Mouse (Mus musculus) hindbrain, embryonic 11.5 days (tissue): Measurements from ENCODE around the gene Msmo1. TPM values are rescaled to one million over a fixed set of nuclear protein-coding genes. Genes with fewer than 3 reads are reported as not detected.

Experiments
- ATAC-seq: fragments of 200-750 bp; cut with Nextera tagmentation; 2 replicates; pipeline ENCODE4 v1.8.0; 2017; ENCODE audit warnings: mild to moderate bottlenecking, moderate TSS enrichment, moderate library complexity; ENCODE audit not compliant: low FRiP score
- DNase-seq: peaks from one replicate; pipeline ENCODE4 v3.0.0-alpha.2; 2015; ENCODE audit warnings: low spot score
- H3K27ac ChIP-seq: fragments of 300-500 bp; sonication (generic); 2 replicates; pipeline ENCODE4 v1.5.1; 2014; ENCODE audit warnings: mild to moderate bottlenecking, low read depth, low read length
- H3K27me3 ChIP-seq: fragments of 300-500 bp; sonication (generic); 2 replicates; pipeline ENCODE4 v1.6.1; 2014; ENCODE audit warnings: mild to moderate bottlenecking, low read length, moderate library complexity, mixed read lengths; ENCODE audit not compliant: control insufficient read depth, insufficient read depth
- H3K36me3 ChIP-seq: fragments of 300-500 bp; sonication (generic); 2 replicates; pipeline ENCODE4 v1.6.1; 2014; ENCODE audit warnings: mild to moderate bottlenecking, low read length, moderate library complexity, mixed read lengths; ENCODE audit not compliant: control insufficient read depth, insufficient read depth
- H3K4me1 ChIP-seq: fragments of 300-500 bp; sonication (generic); replicated peaks from 2 replicates; pipeline ENCODE4 v1.6.1; 2014; ENCODE audit warnings: low read length, mixed read lengths; ENCODE audit not compliant: control insufficient read depth, insufficient read depth
- H3K4me2 ChIP-seq: fragments of 300-500 bp; sonication (generic); replicated peaks from 2 replicates; pipeline ENCODE4 v1.6.1; 2014; ENCODE audit warnings: mild to moderate bottlenecking, low read depth, low read length
- H3K4me3 ChIP-seq: fragments of 300-500 bp; sonication (generic); 2 replicates; pipeline ENCODE4 v1.5.1; 2014; ENCODE audit warnings: low read depth, low read length
- H3K9ac ChIP-seq: fragments of 300-500 bp; sonication (generic); 2 replicates; pipeline ENCODE4 v1.6.1; 2014; ENCODE audit warnings: low read depth, low read length
- H3K9me3 ChIP-seq: fragments of 300-500 bp; sonication (generic); 2 replicates; pipeline ENCODE4 v1.6.1; 2016; ENCODE audit warnings: low read length; ENCODE audit not compliant: control insufficient read depth
- WGBS: fragments of 180-500 bp; shearing (Covaris S2); extraction: QIAGEN DNeasy Blood & Tissue Kit; methylation state at CpG from one replicate; pipeline ENCODE4 v1.1.7; 2014; 5-methylcytosine and 5-hydroxymethylcytosine counted together
- polyA plus RNA-seq: library from polyadenylated mRNA; unstranded; fragments of >200 nt; fragmentation: Nextera tagmentation; extraction: Ambion mirVana; gene quantifications from 2 replicates; pipeline ENCODE4 v1.2.1, GENCODE M21; 2014

Msmo1 gene
- polyA plus RNA-seq, 1 experiment from 2014 or later, result 238 TPM

DNA sequence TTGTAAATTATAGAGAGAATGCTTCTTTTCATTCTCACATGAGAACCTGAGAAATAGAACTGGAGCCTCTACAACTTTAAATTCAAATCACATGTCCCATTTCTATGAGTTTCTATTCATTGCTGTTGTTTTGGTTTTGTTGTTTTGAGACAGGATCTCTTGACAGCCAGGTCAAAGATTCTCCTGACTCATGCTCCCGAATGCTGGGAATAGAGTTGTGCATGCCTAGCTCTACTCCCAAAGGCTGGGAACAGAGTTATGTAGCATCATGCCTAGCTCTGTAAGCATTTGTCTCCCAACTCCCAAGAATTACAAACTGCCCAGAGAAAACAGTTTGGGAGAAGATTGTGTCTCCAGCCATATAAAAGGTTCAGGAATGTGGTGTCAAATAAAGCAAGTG lies 29.2 kb upstream of the Msmo1 start:
- Histone ChIP-seq H3K4me1 (no peaks in the 10 kb centered on the region), H3K36me3 (no peaks in the 10 kb centered on the region), H3K4me2 (no peak overlapping the region), H3K9ac (no peak overlapping the region), H3K27me3 (no peaks in the 10 kb centered on the region), H3K27ac (no peak overlapping the region), H3K4me3 (no peak overlapping the region), H3K9me3 (no peaks in the 10 kb centered on the region)
- ATAC-seq, result no peak
- no peak for DNase-seq
- WGBS, result 82% methylated on average over 1 of the region's 1 CpGs

DNA sequence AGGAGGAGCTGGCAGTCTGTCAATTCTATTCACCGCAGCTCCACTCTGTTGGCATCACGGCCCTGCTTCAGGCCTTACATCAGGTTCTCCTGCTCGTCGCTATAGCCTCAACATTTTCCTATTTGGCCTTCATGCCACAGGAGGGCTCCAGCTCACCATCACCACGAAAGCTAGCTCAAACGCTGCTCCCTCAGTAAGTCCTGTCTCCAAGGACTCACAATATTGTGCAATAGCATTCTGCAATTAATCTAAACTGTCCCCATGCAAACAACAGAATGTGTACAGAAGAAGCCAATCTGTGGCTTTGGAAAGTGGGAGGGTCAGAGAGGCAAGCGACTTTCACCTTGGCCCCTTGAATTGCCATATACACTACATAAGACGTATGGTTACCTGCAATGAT lies 27.8 kb upstream of the Msmo1 start:
- DNase-seq, result no peak
- Histone ChIP-seq H3K4me3 (no peak overlapping the region), H3K4me1 (no peaks in the 10 kb centered on the region), H3K9ac (no peak overlapping the region), H3K27ac (no peak overlapping the region), H3K4me2 (no peak overlapping the region), H3K9me3 (no peaks in the 10 kb centered on the region), H3K27me3 (no peaks in the 10 kb centered on the region), H3K36me3 (no peaks in the 10 kb centered on the region)
- WGBS, result 93% methylated on average over 8 of the region's 8 CpGs
- no peak for ATAC-seq

GRCm38 (mm10) chr8:64757956-64758355 lies 24.4 kb upstream of the Msmo1 start:
- H3K27ac ChIP-seq, result no peak overlapping the region
- WGBS, result 93% methylated on average over 15 of the region's 15 CpGs
- no peak overlapping the region for H3K9ac ChIP-seq
- H3K4me1 ChIP-seq, result no peaks in the 10 kb centered on the region
- no peak overlapping the region for H3K4me3 ChIP-seq
- H3K4me2 ChIP-seq, result no peak overlapping the region
- H3K27me3 ChIP-seq, result no peaks in the 10 kb centered on the region
- no peak for DNase-seq
- ATAC-seq, result no peak
- H3K9me3 ChIP-seq, result no peaks in the 10 kb centered on the region
- 0 out of 2 replicates have a peak, but pooled peaks cover 4% of the 10 kb centered on the region for H3K36me3 ChIP-seq

DNA sequence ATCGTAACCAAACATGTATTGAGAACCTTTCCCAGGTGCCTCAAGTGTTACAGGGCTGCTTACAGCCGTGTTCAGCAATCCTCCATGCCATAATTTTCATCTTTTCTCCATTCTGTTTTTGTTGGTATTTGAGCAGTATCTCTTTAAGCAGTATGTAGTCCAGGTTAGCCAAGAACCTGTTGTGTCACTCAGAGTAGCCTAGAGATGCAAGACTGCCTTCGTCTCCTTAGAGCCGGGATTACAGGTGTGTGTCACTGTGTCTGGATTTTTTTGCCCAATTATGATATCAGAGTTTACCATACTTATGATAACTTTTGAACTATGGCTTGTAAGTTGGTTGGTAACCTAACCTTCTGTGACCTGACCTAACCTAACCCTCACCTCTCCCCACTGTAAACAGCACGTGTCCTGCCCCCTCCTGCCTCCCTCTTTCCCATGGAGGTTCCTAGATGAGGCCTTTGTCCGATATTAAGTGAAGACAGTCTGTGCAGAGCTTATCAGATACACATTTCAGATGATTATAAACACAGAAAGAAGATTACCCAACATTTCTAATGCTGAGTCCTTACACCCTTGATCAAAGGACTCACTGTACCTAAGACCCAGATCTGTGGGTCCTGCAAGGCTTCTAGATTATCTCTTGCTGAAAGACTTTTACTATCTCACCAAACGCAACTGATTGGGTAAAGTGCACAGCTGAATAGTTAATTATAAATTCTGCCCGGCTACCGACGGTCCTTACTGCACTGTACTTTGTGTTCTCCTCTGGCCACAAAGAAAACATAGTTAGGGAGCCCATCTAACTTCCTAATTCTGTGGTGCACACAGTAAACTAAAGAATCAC lies 12.8 kb upstream of the Msmo1 start:
- DNase-seq, result no peak
- Histone ChIP-seq H3K36me3 (no peaks in the 10 kb centered on the region), H3K4me3 (no peak overlapping the region), H3K27ac (no peak overlapping the region), H3K27me3 (no peaks in the 10 kb centered on the region), H3K4me2 (no peak overlapping the region), H3K9ac (no peak overlapping the region), H3K9me3 (no peaks in the 10 kb centered on the region), H3K4me1 (no peaks in the 10 kb centered on the region)
- 93% methylated on average over 10 of the region's 10 CpGs for WGBS
- ATAC-seq, result no peak

- 94% methylated on average over 13 of the region's 13 CpGs for WGBS
- Histone ChIP-seq H3K9ac (no peak overlapping the region), H3K4me1 (no peaks in the 10 kb centered on the region), H3K4me2 (no peak overlapping the region), H3K9me3 (no peaks in the 10 kb centered on the region), H3K4me3 (no peak overlapping the region), H3K27me3 (no peaks in the 10 kb centered on the region), H3K27ac (no peak overlapping the region), H3K36me3 (no peaks in the 10 kb centered on the region)
- DNase-seq (no peak), ATAC-seq (no peak)
Measured at GRCm38 (mm10) chr8:64740547-64741211, 7.1 kb upstream of the Msmo1 start.

GRCm38 (mm10) chr8:64738916-64739315 lies 5.3 kb upstream of the Msmo1 start:
- Histone ChIP-seq H3K4me2 (no peak overlapping the region), H3K36me3 (no peaks in the 10 kb centered on the region), H3K27ac (no peak overlapping the region), H3K9ac (no peak overlapping the region), H3K27me3 (no peaks in the 10 kb centered on the region), H3K4me3 (no peak overlapping the region), H3K4me1 (no peaks in the 10 kb centered on the region; the same call in 1 of the 2 replicates), H3K9me3 (no peaks in the 10 kb centered on the region)
- no peak for DNase-seq
- no peak for ATAC-seq
- WGBS, result 97% methylated on average over 1 of the region's 1 CpGs

DNA sequence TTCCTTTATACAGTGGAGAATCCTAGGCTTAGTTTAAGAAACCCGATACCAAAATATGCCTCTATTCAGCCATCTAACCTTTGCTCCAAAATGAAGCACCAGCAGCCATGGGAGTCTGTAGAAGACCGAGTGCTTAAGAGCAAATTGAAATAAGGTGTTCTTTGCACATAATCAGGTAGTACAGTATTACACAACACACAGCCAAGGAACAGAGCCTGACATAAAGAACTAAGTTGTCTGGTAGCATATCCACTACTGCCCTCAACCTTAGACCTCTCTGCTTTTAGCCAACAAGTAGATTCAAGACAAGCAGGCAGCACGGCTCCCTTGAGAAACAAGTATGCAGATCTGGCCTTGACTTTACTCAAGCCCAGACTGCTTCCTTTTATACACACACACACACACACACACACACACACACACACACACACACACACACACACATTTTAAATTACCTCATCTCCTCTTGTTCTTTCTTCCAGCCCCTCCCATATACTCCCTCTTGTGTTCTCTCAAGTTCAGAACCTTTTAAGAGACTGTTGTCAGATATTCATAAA lies 3.3 kb upstream of the Msmo1 start:
- DNase-seq, result no peak
- H3K4me3 ChIP-seq, result no peak overlapping the region
- no peak overlapping the region for H3K9ac ChIP-seq
- 81% methylated on average over 3 of the region's 3 CpGs for WGBS
- H3K9me3 ChIP-seq, result no peaks in the 10 kb centered on the region
- no peak for ATAC-seq
- no peaks in the 10 kb centered on the region for H3K27me3 ChIP-seq
- no peak overlapping the region for H3K27ac ChIP-seq
- no peaks in the 10 kb centered on the region for H3K36me3 ChIP-seq
- H3K4me2 ChIP-seq, result no peak overlapping the region
- H3K4me1 ChIP-seq, result no peaks in the 10 kb centered on the region; the same call in 1 of the 2 replicates

DNA sequence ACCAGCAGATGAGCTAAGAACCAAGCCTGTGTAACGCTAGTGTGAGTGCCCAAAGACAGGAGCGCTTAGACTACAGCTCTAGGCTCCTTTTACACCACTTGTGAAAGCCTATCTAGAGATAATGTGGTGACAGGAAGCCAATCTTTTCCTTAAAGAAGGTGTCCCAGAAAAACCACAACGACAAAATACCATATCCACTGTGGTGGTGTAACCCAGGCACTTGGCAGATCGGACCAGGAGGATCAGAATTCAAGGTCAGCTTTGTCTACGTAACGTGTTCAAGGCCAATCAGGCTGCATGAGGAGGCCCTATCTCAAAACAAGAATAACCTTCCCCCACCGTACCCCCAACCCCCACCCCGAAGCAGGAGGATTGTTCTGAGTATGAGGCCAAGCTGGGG lies 1.6 kb upstream of the Msmo1 start:
- Histone ChIP-seq H3K4me1 (no peaks in the 10 kb centered on the region; the same call in 1 of the 2 replicates), H3K27me3 (no peaks in the 10 kb centered on the region), H3K4me2 (no peak overlapping the region), H3K36me3 (peaks cover 6% of the 10 kb centered on the region; the same call in 1 of the 2 replicates), H3K27ac (no peak overlapping the region), H3K9me3 (no peaks in the 10 kb centered on the region), H3K4me3 (no peak overlapping the region), H3K9ac (no peak overlapping the region)
- WGBS, result 91% methylated on average over 8 of the region's 8 CpGs
- DNase-seq (no peak), ATAC-seq (no peak)
